Mouse (Mus musculus): ENCODE measurements at regions not wholly inside any gene's neighbourhood (a gene's known extent, or its start where the extent isn't known, plus 50 kb on each side); places are given as distances from the start of the nearest gene placed in this dataset.
A peak's percentile ranks its signal among the peaks of the same experiment; 100 is the strongest.

GRCm38 (mm10) chr16:87128230-87128629 is 225.8 kb upstream of the N6amt1 start:
- no peaks in the 10 kb centered on the region for H3K79me2 ChIP-seq (ENCODE audit: control insufficient read depth, insufficient read depth)
- no peaks in the 10 kb centered on the region for H3K36me3 ChIP-seq (ENCODE audit: control insufficient read depth, insufficient read depth)
- no peaks in the 10 kb centered on the region for H3K27me3 ChIP-seq (ENCODE audit: control insufficient read depth, insufficient read depth, insufficient read length)
- TF ChIP-seq POLR2A (IDR thresholded peaks at IDR 0.05; ENCODE audit: insufficient read length, low read depth) (no peak), MYOD1 (IDR thresholded peaks at IDR 0.05; ENCODE audit: control insufficient read depth in 1 of 3, insufficient read length in 2 of 3, low read depth in 2 of 3) (no peak), E2F4 (IDR thresholded peaks at IDR 0.05; ENCODE audit: insufficient read depth) (no peak), USF1 (IDR thresholded peaks at IDR 0.05; ENCODE audit: low read depth) (no peak), MYOG (IDR thresholded peaks at IDR 0.05; ENCODE audit: control insufficient read depth in 1 of 3, insufficient read depth in 1 of 3, insufficient read length in 2 of 3, low read depth in 2 of 3) (no peak), POLR2AphosphoS2 (IDR thresholded peaks at IDR 0.05; ENCODE audit: insufficient read length, low read depth) (no peak)
- H3K4me2 ChIP-seq (ENCODE audit: low read depth) = no peak overlapping the region
- no peak overlapping the region for H3ac ChIP-seq (ENCODE audit: control insufficient read depth, insufficient read length)
- no peak overlapping the region for H3K4me3 ChIP-seq

- Histone ChIP-seq H3K4me3 (no peak overlapping the region), H3K27me3 (ENCODE audit: control insufficient read depth, insufficient read depth, insufficient read length) (no peaks in the 10 kb centered on the region)
- TF ChIP-seq USF1 (IDR thresholded peaks at IDR 0.05; ENCODE audit: low read depth) = no peak
- TF ChIP-seq POLR2AphosphoS2 (IDR thresholded peaks at IDR 0.05; ENCODE audit: insufficient read length, low read depth) = no peak
- no peak for TF ChIP-seq CEBPB (IDR thresholded peaks at IDR 0.05; ENCODE audit: insufficient read depth, poor library complexity, severe bottlenecking)
- TF ChIP-seq MYOD1 (IDR thresholded peaks at IDR 0.05; ENCODE audit: control insufficient read depth in 1 of 3, insufficient read length in 2 of 3, low read depth in 2 of 3) = no peak
- TF ChIP-seq TCF3 (IDR thresholded peaks at IDR 0.05; ENCODE audit: insufficient read length, low read depth) = no peak
- TF ChIP-seq REST (IDR thresholded peaks at IDR 0.05; ENCODE audit: insufficient read depth, insufficient read length) = no peak
- TF ChIP-seq POLR2A (IDR thresholded peaks at IDR 0.05; ENCODE audit: insufficient read length, low read depth) = no peak
- no peak for TF ChIP-seq E2F4 (IDR thresholded peaks at IDR 0.05; ENCODE audit: insufficient read depth)
- TF ChIP-seq TCF12 (IDR thresholded peaks at IDR 0.05; ENCODE audit: insufficient read depth, poor library complexity, severe bottlenecking) = no peak
- no peak for TF ChIP-seq MAX (IDR thresholded peaks at IDR 0.05; ENCODE audit: low read depth)
- no peak for TF ChIP-seq SRF (IDR thresholded peaks at IDR 0.05; ENCODE audit: control insufficient read depth, insufficient read length, low read depth)
- TF ChIP-seq MYOG (IDR thresholded peaks at IDR 0.05; ENCODE audit: control insufficient read depth in 1 of 3, insufficient read depth in 1 of 3, insufficient read length in 2 of 3, low read depth in 2 of 3) = no peak
These were observed 229.5 kb upstream of the N6amt1 start for GRCm38 (mm10) chr16:87124519-87124918.

GRCm38 (mm10) chr16:87103599-87103998 is 250.4 kb upstream of the N6amt1 start:
- H3K27me3 ChIP-seq (ENCODE audit: control insufficient read depth, insufficient read depth, insufficient read length) = no peaks in the 10 kb centered on the region
- no peak overlapping the region for H3K4me3 ChIP-seq
- no peak overlapping the region for H3ac ChIP-seq (ENCODE audit: control insufficient read depth, insufficient read length)
- H3K4me2 ChIP-seq (ENCODE audit: low read depth) = no peak overlapping the region
- TF ChIP-seq REST (IDR thresholded peaks at IDR 0.05; ENCODE audit: insufficient read depth, insufficient read length) (no peak), CEBPB (IDR thresholded peaks at IDR 0.05; ENCODE audit: insufficient read depth, poor library complexity, severe bottlenecking) (no peak), USF1 (IDR thresholded peaks at IDR 0.05; ENCODE audit: low read depth) (no peak), MAX (IDR thresholded peaks at IDR 0.05; ENCODE audit: low read depth) (no peak), E2F4 (IDR thresholded peaks at IDR 0.05; ENCODE audit: insufficient read depth) (no peak)
- H3K79me2 ChIP-seq (ENCODE audit: control insufficient read depth, insufficient read depth) = no peaks in the 10 kb centered on the region
- H3K36me3 ChIP-seq (ENCODE audit: control insufficient read depth, insufficient read depth) = no peaks in the 10 kb centered on the region

More at GRCm38 (mm10) chr16:87124519-87124918, 229.5 kb upstream of the N6amt1 start:
- Histone ChIP-seq H3K79me2 (ENCODE audit: control insufficient read depth, insufficient read depth) (no peaks in the 10 kb centered on the region), H3K36me3 (ENCODE audit: control insufficient read depth, insufficient read depth) (no peaks in the 10 kb centered on the region), H3K4me2 (ENCODE audit: low read depth) (no peak overlapping the region), H3ac (ENCODE audit: control insufficient read depth, insufficient read length) (no peak overlapping the region)

- no peak overlapping the region for H3ac ChIP-seq (ENCODE audit: control insufficient read depth, insufficient read length)
These were observed 251.9 kb upstream of the N6amt1 start for GRCm38 (mm10) chr16:87102057-87102456.

GRCm38 (mm10) chr16:87092011-87092410 is 262.0 kb upstream of the N6amt1 start:
- H3K4me2 ChIP-seq (ENCODE audit: low read depth) = no peak overlapping the region
- no peak overlapping the region for H3ac ChIP-seq (ENCODE audit: control insufficient read depth, insufficient read length)
- no peaks in the 10 kb centered on the region for H3K27me3 ChIP-seq (ENCODE audit: control insufficient read depth, insufficient read depth, insufficient read length)
- no peaks in the 10 kb centered on the region for H3K79me2 ChIP-seq (ENCODE audit: control insufficient read depth, insufficient read depth)
- H3K4me3 ChIP-seq = no peak overlapping the region
- no peaks in the 10 kb centered on the region for H3K36me3 ChIP-seq (ENCODE audit: control insufficient read depth, insufficient read depth)
- TF ChIP-seq CEBPB (IDR thresholded peaks at IDR 0.05; ENCODE audit: insufficient read depth, poor library complexity, severe bottlenecking) (peak; percentile 78), TCF12 (IDR thresholded peaks at IDR 0.05; ENCODE audit: insufficient read depth, poor library complexity, severe bottlenecking) (no peak), USF1 (IDR thresholded peaks at IDR 0.05; ENCODE audit: low read depth) (no peak), MAX (IDR thresholded peaks at IDR 0.05; ENCODE audit: low read depth) (no peak), POLR2AphosphoS2 (IDR thresholded peaks at IDR 0.05; ENCODE audit: insufficient read length, low read depth) (no peak), TCF3 (IDR thresholded peaks at IDR 0.05; ENCODE audit: insufficient read length, low read depth) (no peak), E2F4 (IDR thresholded peaks at IDR 0.05; ENCODE audit: insufficient read depth) (no peak), SRF (IDR thresholded peaks at IDR 0.05; ENCODE audit: control insufficient read depth, insufficient read length, low read depth) (no peak)

More at GRCm38 (mm10) chr16:87102057-87102456, 251.9 kb upstream of the N6amt1 start:
- TF ChIP-seq POLR2A (IDR thresholded peaks at IDR 0.05; ENCODE audit: insufficient read length, low read depth) (no peak), MYOD1 (IDR thresholded peaks at IDR 0.05; ENCODE audit: control insufficient read depth in 1 of 3, insufficient read length in 2 of 3, low read depth in 2 of 3) (no peak), TCF12 (IDR thresholded peaks at IDR 0.05; ENCODE audit: insufficient read depth, poor library complexity, severe bottlenecking) (no peak), CEBPB (IDR thresholded peaks at IDR 0.05; ENCODE audit: insufficient read depth, poor library complexity, severe bottlenecking) (no peak), SRF (IDR thresholded peaks at IDR 0.05; ENCODE audit: control insufficient read depth, insufficient read length, low read depth) (no peak), E2F4 (IDR thresholded peaks at IDR 0.05; ENCODE audit: insufficient read depth) (no peak), REST (IDR thresholded peaks at IDR 0.05; ENCODE audit: insufficient read depth, insufficient read length) (no peak), MYOG (IDR thresholded peaks at IDR 0.05; ENCODE audit: control insufficient read depth in 1 of 3, insufficient read depth in 1 of 3, insufficient read length in 2 of 3, low read depth in 2 of 3) (no peak), USF1 (IDR thresholded peaks at IDR 0.05; ENCODE audit: low read depth) (no peak), MAX (IDR thresholded peaks at IDR 0.05; ENCODE audit: low read depth) (no peak), POLR2AphosphoS2 (IDR thresholded peaks at IDR 0.05; ENCODE audit: insufficient read length, low read depth) (no peak), TCF3 (IDR thresholded peaks at IDR 0.05; ENCODE audit: insufficient read length, low read depth) (no peak)
- H3K4me2 ChIP-seq (ENCODE audit: low read depth) = no peak overlapping the region
- H3K36me3 ChIP-seq (ENCODE audit: control insufficient read depth, insufficient read depth) = no peaks in the 10 kb centered on the region
- no peak overlapping the region for H3K4me3 ChIP-seq
- H3K79me2 ChIP-seq (ENCODE audit: control insufficient read depth, insufficient read depth) = no peaks in the 10 kb centered on the region
- no peaks in the 10 kb centered on the region for H3K27me3 ChIP-seq (ENCODE audit: control insufficient read depth, insufficient read depth, insufficient read length)

Data from myocyte (in vitro differentiated cells).